Mouse (Mus musculus) heart, postnatal 36 days (tissue): ENCODE measurements around the gene Trex1. TPM values are rescaled to one million over a fixed set of nuclear protein-coding genes. Genes with fewer than 3 reads are reported as not detected.

ENCODE experiments used
- DNase-seq, 2 experiments: peaks; one replicate each; pipeline ENCODE4 v3.0.0; 2021 to 2022
- intact Hi-C: fragments of 180-260 bp; cut with DNase I; formaldehyde crosslinking; loops from one replicate; pipeline ENCODE4 v1.15.1; 2025
- total RNA-seq, 2 experiments: library from RNA; stranded (reverse); gene quantifications; 2 replicates each; pipeline ENCODE4 v1.2.3; 2021

Gene Trex1
- total RNA-seq, 2 experiments from 2014 or later = 14.0 to 14.7 TPM

GRCm38 (mm10) chr9:109053366-109053765, 6.2 kb downstream of the Trex1 start:
- intact Hi-C loops = no loop called here
- DNase-seq = no peak

- intact Hi-C loops = loop anchor here (1.0 kb wide), 1 partner anchor 12 kb away; no protein-coding TSS in a partner anchor
- no peak for DNase-seq
Measured at GRCm38 (mm10) chr9:109052490-109053260, 6.9 kb downstream of the Trex1 start.

- intact Hi-C loops = loop anchor here (1.0 kb wide), 1 partner anchor 12 kb away; no protein-coding TSS in a partner anchor
- DNase-seq = no peak
Measured at GRCm38 (mm10) chr9:109051651-109052489, 7.7 kb downstream of the Trex1 start.

- intact Hi-C loops = no loop called here
- no peak for DNase-seq
Measured at GRCm38 (mm10) chr9:109051011-109051501, 8.5 kb downstream of the Trex1 start.

- intact Hi-C loops = no loop called here
- DNase-seq = no peak
Measured at GRCm38 (mm10) chr9:109050674-109050997, 8.9 kb downstream of the Trex1 start.

GRCm38 (mm10) chr9:109049996-109050673, 9.4 kb downstream of the Trex1 start:
- DNase-seq = peak in 1 of 2 experiments; percentile 2
- intact Hi-C loops = no loop called here

GRCm38 (mm10) chr9:109049316-109049715, 10.2 kb downstream of the Trex1 start:
- DNase-seq = no peak
- intact Hi-C loops = no loop called here

- DNase-seq = peak; percentile 68 to 69
- intact Hi-C loops = no loop called here
Measured at GRCm38 (mm10) chr9:109046306-109046705, 13.2 kb downstream of the Trex1 start.

GRCm38 (mm10) chr9:109041351-109041750, 18.2 kb downstream of the Trex1 start:
- intact Hi-C loops = no loop called here
- DNase-seq = no peak

- DNase-seq = no peak
- intact Hi-C loops = loop anchor here (1.0 kb wide), 1 partner anchor 11 kb away; no protein-coding TSS in a partner anchor
Measured at GRCm38 (mm10) chr9:109040906-109041305, 18.6 kb downstream of the Trex1 start.

GRCm38 (mm10) chr9:109040216-109040615, 19.3 kb downstream of the Trex1 start:
- no peak for DNase-seq
- intact Hi-C loops = loop anchor here (1.0 kb wide), 1 partner anchor 12 kb away; no protein-coding TSS in a partner anchor

GRCm38 (mm10) chr9:109039681-109040080, 19.9 kb downstream of the Trex1 start:
- DNase-seq = no peak
- intact Hi-C loops = loop anchor here (1.0 to 2.0 kb wide), 3 partner anchors 13 to 37 kb away; partner anchors contain the start of gene Trex1

GRCm38 (mm10) chr9:109038901-109039364, 20.6 kb downstream of the Trex1 start:
- intact Hi-C loops = loop anchor here (2.0 kb wide), 2 partner anchors 20 to 36 kb away; partner anchors contain the start of gene Trex1
- DNase-seq = peak; percentile 71 to 76

GRCm38 (mm10) chr9:109038086-109038895, 21.2 kb downstream of the Trex1 start, which contains the start of gene Shisa5:
TSS of gene Shisa5 (plus strand) at chr9:109038565.
- intact Hi-C loops = loop anchor here (2.0 kb wide), 2 partner anchors 21 to 35 kb away; partner anchors contain the start of gene Trex1
- peak; percentile 89 to 90 for DNase-seq

- DNase-seq = no peak
- intact Hi-C loops = no loop called here
Measured at GRCm38 (mm10) chr9:109032435-109032834, 27.1 kb downstream of the Trex1 start.

GRCm38 (mm10) chr9:109031686-109032085, 27.8 kb downstream of the Trex1 start:
- DNase-seq = no peak
- intact Hi-C loops = no loop called here

- intact Hi-C loops = no loop called here
- no peak for DNase-seq
Measured at GRCm38 (mm10) chr9:109031001-109031400, 28.5 kb downstream of the Trex1 start.

GRCm38 (mm10) chr9:109030312-109030711, 29.2 kb downstream of the Trex1 start:
- no peak for DNase-seq
- intact Hi-C loops = no loop called here

GRCm38 (mm10) chr9:109028919-109029318, 30.6 kb downstream of the Trex1 start:
- DNase-seq = no peak

More at GRCm38 (mm10) chr9:109028919-109029318, 30.6 kb downstream of the Trex1 start:
- intact Hi-C loops = no loop called here
